Mouse (Mus musculus) stomach, postnatal 0 days (tissue): ENCODE measurements around the gene Slc25a17. TPM values are rescaled to one million over a fixed set of nuclear protein-coding genes. Genes with fewer than 3 reads are reported as not detected.
A peak's percentile ranks its signal among the peaks of the same experiment; 100 is the strongest.

Experiments
- ATAC-seq: fragments of 200-750 bp; cut with Nextera tagmentation; 2 replicates; pipeline ENCODE4 v1.8.0; 2017; ENCODE audit not compliant: low FRiP score, low TSS enrichment
- DNase-seq: peaks from one replicate; pipeline ENCODE4 v3.0.0-alpha.2; 2016; ENCODE audit warnings: low spot score
- H3K27ac ChIP-seq: fragments of 300-500 bp; sonication (generic); replicated peaks from 2 replicates; pipeline ENCODE4 v1.5.1; 2014; ENCODE audit warnings: mild to moderate bottlenecking, control low read depth
- H3K27me3 ChIP-seq: fragments of 300-500 bp; sonication (generic); 2 replicates; pipeline ENCODE4 v1.6.1; 2014; ENCODE audit warnings: low read length; ENCODE audit not compliant: control insufficient read depth, insufficient read depth
- H3K36me3 ChIP-seq: fragments of 300-500 bp; sonication (generic); 2 replicates; pipeline ENCODE4 v1.6.1; 2014; ENCODE audit warnings: low read length, mixed read lengths; ENCODE audit not compliant: control insufficient read depth, insufficient read depth
- H3K4me1 ChIP-seq: fragments of 300-500 bp; sonication (generic); replicated peaks from 2 replicates; pipeline ENCODE4 v1.6.1; 2014; ENCODE audit warnings: antibody characterized with exemption; ENCODE audit not compliant: control insufficient read depth, insufficient read depth
- H3K4me2 ChIP-seq: fragments of 300-500 bp; sonication (generic); replicated peaks from 2 replicates; pipeline ENCODE4 v1.6.1; 2014; ENCODE audit warnings: low read depth, mild to moderate bottlenecking, control low read depth, moderate library complexity
- H3K4me3 ChIP-seq: fragments of 300-500 bp; sonication (generic); 2 replicates; pipeline ENCODE4 v1.5.1; 2014; ENCODE audit warnings: low read depth, low read length, control low read depth
- H3K9ac ChIP-seq: fragments of 300-500 bp; sonication (generic); 2 replicates; pipeline ENCODE4 v1.6.1; 2014; ENCODE audit warnings: mild to moderate bottlenecking, low read length, control low read depth, mixed read lengths
- H3K9me3 ChIP-seq: fragments of 300-500 bp; sonication (generic); 2 replicates; pipeline ENCODE4 v1.6.1; 2016; ENCODE audit warnings: low read length; ENCODE audit not compliant: control insufficient read depth
- CTCF ChIP-seq: IDR thresholded peaks from 2 replicates; pipeline ENCODE4 v1.5.1; 2016; ENCODE audit warnings: antibody characterized with exemption, low read depth, mild to moderate bottlenecking, moderate library complexity
- EP300 ChIP-seq: optimal IDR thresholded peaks from 2 replicates; pipeline ENCODE3; 2016; ENCODE audit warnings: antibody characterized with exemption
- WGBS: fragments of 180-500 bp; shearing (Covaris S2); extraction: QIAGEN DNeasy Blood & Tissue Kit; methylation state at CpG from one replicate; pipeline ENCODE4 v1.1.7; 2014; 5-methylcytosine and 5-hydroxymethylcytosine counted together
- polyA plus RNA-seq: library from polyadenylated mRNA; unstranded; fragments of >200 nt; fragmentation: Nextera tagmentation; extraction: Ambion mirVana; gene quantifications from 2 replicates; pipeline ENCODE4 v1.2.1, GENCODE M21; 2015

Slc25a17 gene
- polyA plus RNA-seq, 1 experiment from 2014 or later: 85.1 TPM

GRCm38 (mm10) chr15:81298213-81298612, 62.4 kb downstream of the Slc25a17 start:
- H3K9me3 ChIP-seq: no peaks in the 10 kb centered on the region
- H3K9ac ChIP-seq: no peak overlapping the region
- 75% methylated on average over 6 of the region's 6 CpGs for WGBS
- no peak overlapping the region for H3K27ac ChIP-seq
- no peak overlapping the region for H3K4me3 ChIP-seq
- no peaks in the 10 kb centered on the region for H3K4me1 ChIP-seq
- DNase-seq (no peak), ATAC-seq (no peak)
- no peaks in the 10 kb centered on the region for H3K36me3 ChIP-seq
- H3K4me2 ChIP-seq: no peak overlapping the region
- no peak for TF ChIP-seq CTCF
- no peak for TF ChIP-seq EP300
- H3K27me3 ChIP-seq: no peaks in the 10 kb centered on the region

DNA sequence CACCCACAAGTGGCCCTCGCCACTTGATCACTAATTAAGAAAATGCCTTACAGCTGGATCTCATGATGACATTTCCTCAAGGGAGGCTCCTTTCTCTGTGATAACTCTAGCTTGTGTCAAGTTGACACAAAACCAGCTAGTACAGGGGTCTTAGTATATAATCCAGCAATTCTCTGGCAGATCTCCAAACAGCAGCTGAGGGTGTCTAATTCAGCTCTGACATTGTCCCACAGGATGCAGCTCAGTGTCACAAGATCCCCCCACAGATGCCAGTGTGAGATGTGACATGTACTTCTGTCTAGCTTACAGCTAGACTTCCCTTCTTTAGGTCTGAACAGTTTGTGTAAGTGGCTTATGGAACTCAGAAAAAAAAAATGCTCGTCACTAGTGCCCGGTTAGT, 63.1 kb downstream of the Slc25a17 start:
- H3K27ac ChIP-seq: no peak overlapping the region
- no peaks in the 10 kb centered on the region for H3K4me1 ChIP-seq
- no peak for ATAC-seq
- H3K9ac ChIP-seq: no peak overlapping the region
- H3K9me3 ChIP-seq: no peaks in the 10 kb centered on the region
- no peaks in the 10 kb centered on the region for H3K27me3 ChIP-seq
- no peaks in the 10 kb centered on the region for H3K36me3 ChIP-seq
- no peak for TF ChIP-seq CTCF
- no peak for TF ChIP-seq EP300
- H3K4me3 ChIP-seq: no peak overlapping the region
- 81% methylated on average over 3 of the region's 3 CpGs for WGBS
- H3K4me2 ChIP-seq: no peak overlapping the region
- no peak for DNase-seq

DNA sequence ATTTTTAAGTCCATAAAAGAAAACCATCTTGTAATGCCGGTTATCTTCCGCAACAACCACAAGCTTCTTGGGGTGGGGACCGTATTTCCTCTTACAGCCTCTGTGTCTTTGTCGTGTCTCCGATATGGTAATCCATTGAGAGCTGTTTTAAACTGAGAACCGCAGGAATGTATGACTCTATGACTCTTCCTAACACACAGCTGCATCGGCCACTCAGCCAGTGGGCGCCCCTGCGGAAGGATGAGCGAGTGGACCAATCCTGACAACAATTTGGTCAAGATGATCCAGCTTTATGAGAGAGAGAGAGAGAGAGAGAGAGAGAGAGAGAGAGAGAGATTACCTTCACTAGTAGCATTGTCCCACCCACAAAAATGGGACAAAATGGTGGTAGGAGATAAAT, 65.7 kb downstream of the Slc25a17 start:
- 86% methylated on average over 10 of the region's 10 CpGs for WGBS
- DNase-seq (no peak), ATAC-seq (no peak)
- H3K4me2 ChIP-seq: no peak overlapping the region
- H3K9ac ChIP-seq: no peak overlapping the region
- no peaks in the 10 kb centered on the region for H3K4me1 ChIP-seq
- H3K9me3 ChIP-seq: no peaks in the 10 kb centered on the region
- H3K4me3 ChIP-seq: no peak overlapping the region
- no peaks in the 10 kb centered on the region for H3K27me3 ChIP-seq
- no peaks in the 10 kb centered on the region for H3K36me3 ChIP-seq
- no peak overlapping the region for H3K27ac ChIP-seq
- TF ChIP-seq EP300: no peak
- no peak for TF ChIP-seq CTCF

GRCm38 (mm10) chr15:81294386-81294785, 66.2 kb downstream of the Slc25a17 start:
- H3K27ac ChIP-seq: no peak overlapping the region
- H3K9me3 ChIP-seq: no peaks in the 10 kb centered on the region
- H3K36me3 ChIP-seq: no peaks in the 10 kb centered on the region
- no peaks in the 10 kb centered on the region for H3K4me1 ChIP-seq
- TF ChIP-seq CTCF (no peak), EP300 (no peak)
- WGBS: 60% methylated on average over 12 of the region's 12 CpGs
- no peak for DNase-seq
- H3K9ac ChIP-seq: no peak overlapping the region
- H3K27me3 ChIP-seq: no peaks in the 10 kb centered on the region
- H3K4me2 ChIP-seq: no peak overlapping the region
- H3K4me3 ChIP-seq: no peak overlapping the region
- ATAC-seq: no peak

GRCm38 (mm10) chr15:81290747-81291146, 69.9 kb downstream of the Slc25a17 start:
- no peaks in the 10 kb centered on the region for H3K4me1 ChIP-seq
- ATAC-seq: no peak
- DNase-seq: no peak
- WGBS: 61% methylated on average over 9 of the region's 9 CpGs
- H3K9me3 ChIP-seq: no peaks in the 10 kb centered on the region
- no peaks in the 10 kb centered on the region for H3K27me3 ChIP-seq
- 0 out of 2 replicates have a peak overlapping the region, but pooled peaks have one; percentile 40 for H3K27ac ChIP-seq
- H3K4me3 ChIP-seq: no peak overlapping the region
- H3K4me2 ChIP-seq: no peak overlapping the region
- no peak for TF ChIP-seq CTCF
- no peak for TF ChIP-seq EP300
- H3K36me3 ChIP-seq: no peaks in the 10 kb centered on the region
- H3K9ac ChIP-seq: no peak overlapping the region

DNA sequence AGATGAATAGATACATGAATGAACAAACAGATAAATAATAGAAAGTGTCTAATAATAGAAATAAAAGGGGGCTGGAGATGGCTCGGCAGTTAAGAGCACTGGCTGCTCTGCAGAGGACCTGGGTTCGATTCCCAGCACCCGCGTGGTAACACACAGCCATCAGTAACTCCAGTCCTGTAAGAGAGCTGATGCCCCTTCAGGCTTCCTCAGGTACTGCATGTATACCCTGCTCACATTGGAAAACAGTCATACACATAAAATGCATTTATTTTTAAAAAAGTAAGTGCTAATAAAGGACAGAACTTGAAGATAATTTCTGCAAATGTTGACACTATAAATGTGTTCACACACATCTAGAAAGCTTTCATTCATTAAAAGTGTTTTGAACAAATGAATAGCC, 70.4 kb downstream of the Slc25a17 start:
- Histone ChIP-seq H3K4me3 (no peak overlapping the region), H3K9ac (no peak overlapping the region), H3K27me3 (no peaks in the 10 kb centered on the region), H3K4me2 (no peak overlapping the region), H3K36me3 (no peaks in the 10 kb centered on the region), H3K27ac (0 out of 2 replicates have a peak overlapping the region, but pooled peaks have one; percentile 40), H3K4me1 (no peaks in the 10 kb centered on the region), H3K9me3 (no peaks in the 10 kb centered on the region)
- no peak for DNase-seq
- ATAC-seq: no peak
- WGBS: 82% methylated on average over 4 of the region's 4 CpGs
- TF ChIP-seq CTCF: peak; percentile 48
- TF ChIP-seq EP300: no peak
